Mouse (Mus musculus) heart, postnatal 0 days (tissue): ENCODE measurements at regions not wholly inside any gene's neighbourhood (a gene's known extent, or its start where the extent isn't known, plus 50 kb on each side); places are given as distances from the start of the nearest gene placed in this dataset.

ENCODE experiments used
- CTCF ChIP-seq: IDR thresholded peaks from 2 replicates; pipeline ENCODE4 v1.5.1; 2016; ENCODE audit warnings: antibody characterized with exemption, control low read depth, low read depth
- EP300 ChIP-seq: IDR thresholded peaks from 2 replicates; pipeline ENCODE4 v1.6.1; 2016; ENCODE audit warnings: antibody characterized with exemption, low read depth

DNA sequence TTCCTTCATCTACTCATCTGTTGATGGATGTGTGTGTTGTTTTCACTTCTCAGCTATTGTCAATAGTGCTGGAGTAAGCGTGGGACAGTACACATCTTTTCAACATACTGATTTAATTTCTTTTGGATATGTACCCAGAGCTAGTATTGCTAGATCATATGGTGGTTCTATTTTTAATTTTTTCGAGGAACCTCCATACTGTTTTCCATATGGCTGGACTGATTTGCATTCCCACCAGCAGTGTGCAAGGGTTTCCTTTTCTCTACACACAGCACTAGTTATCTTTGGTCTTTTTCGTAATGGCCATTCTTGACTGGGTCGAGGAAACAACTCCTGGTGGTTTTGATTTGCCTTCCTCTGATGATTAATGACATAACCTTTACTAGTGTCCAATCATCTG lies 943.0 kb downstream of the Gsdmc2 start:
- TF ChIP-seq CTCF (no peak), EP300 (no peak)
